Mouse (Mus musculus) thymus, adult 2 months (tissue): ENCODE measurements at regions not wholly inside any gene's neighbourhood (a gene's known extent, or its start where the extent isn't known, plus 50 kb on each side); places are given as distances from the start of the nearest gene placed in this dataset.

Source experiments
- CTCF ChIP-seq: fragments of 200-500 bp; IDR thresholded peaks from 2 replicates; pipeline ENCODE4 v1.5.1; 2012; ENCODE audit warnings: mild to moderate bottlenecking, control low read depth, low read length, moderate library complexity, borderline replicate concordance; ENCODE audit not compliant: control insufficient read depth, poor library complexity, insufficient read depth; ENCODE audit errors: extremely low read depth
- POLR2A ChIP-seq: fragments of 200-500 bp; IDR thresholded peaks from 2 replicates; pipeline ENCODE4 v1.6.1; 2012; ENCODE audit warnings: mild to moderate bottlenecking, low read length, control low read depth, moderate library complexity; ENCODE audit not compliant: control insufficient read depth, poor library complexity, insufficient read depth; ENCODE audit errors: extremely low read depth

- TF ChIP-seq CTCF (no peak), POLR2A (no peak)
These were observed 438.2 kb downstream of the Cbln4 start for GRCm38 (mm10) chr2:171605064-171605463.
